Mouse (Mus musculus) CH12.LX (cell line): ENCODE measurements around the gene Mapkapk2. TPM values are rescaled to one million over a fixed set of nuclear protein-coding genes. Genes with fewer than 3 reads are reported as not detected.

Experiments
- DNase-seq: peaks from one replicate; pipeline ENCODE4 v3.0.0-alpha.2; 2013; ENCODE audit errors: extremely low read depth
- H3K27ac ChIP-seq: 2 replicates; pipeline ENCODE4 v1.5.1; 2012; ENCODE audit warnings: low read depth, mild to moderate bottlenecking, control low read depth, moderate library complexity; ENCODE audit not compliant: insufficient read depth
- H3K27me3 ChIP-seq: replicated peaks from 2 replicates; pipeline ENCODE3; 2012; ENCODE audit warnings: inconsistent platforms
- H3K36me3 ChIP-seq, 2 experiments: replicated peaks in 1 of 2; 2 replicates each; pipeline versions ENCODE3 to v1.6.1; 2012; ENCODE audit warnings: inconsistent platforms in 1 of 2, low read length in 1 of 2, mild to moderate bottlenecking in 1 of 2, mixed read lengths in 1 of 2, moderate library complexity in 1 of 2; ENCODE audit not compliant: control insufficient read depth in 1 of 2, insufficient read depth in 1 of 2
- H3K4me1 ChIP-seq, 2 experiments: 2 replicates each; pipeline ENCODE4 v1.6.1; 2012; ENCODE audit warnings: inconsistent platforms in 1 of 2, moderate library complexity in 1 of 2; ENCODE audit not compliant: insufficient read depth in 2 of 2, control insufficient read depth in 1 of 2
- H3K4me2 ChIP-seq: 2 replicates; pipeline ENCODE4 v1.6.1; 2012; ENCODE audit warnings: low read depth, mild to moderate bottlenecking, control low read depth; ENCODE audit not compliant: poor library complexity, insufficient read depth, severe bottlenecking
- H3K4me3 ChIP-seq, 3 experiments: fragments of 150-350 bp in 1 of 3; sonication (generic) in 1 of 3; replicated peaks in 1 of 3; 2 replicates each; pipeline versions ENCODE3 to v1.5.1; 2011 to 2012; ENCODE audit warnings: low read depth in 2 of 3, low read length in 2 of 3, mild to moderate bottlenecking in 2 of 3, moderate library complexity in 2 of 3, control low read depth in 1 of 3, improper control_type of control experiment in 1 of 3, inconsistent platforms in 1 of 3, mixed read lengths in 1 of 3; ENCODE audit not compliant: poor library complexity in 1 of 3
- H3K79me2 ChIP-seq: replicated peaks from 2 replicates; pipeline ENCODE4 v1.6.1; 2012; ENCODE audit warnings: mild to moderate bottlenecking, moderate library complexity; ENCODE audit not compliant: control insufficient read depth, poor library complexity, insufficient read depth, severe bottlenecking; ENCODE audit errors: extremely low read depth
- H3K9ac ChIP-seq: 2 replicates; pipeline ENCODE4 v1.6.1; 2012; ENCODE audit warnings: low read depth, mild to moderate bottlenecking, control low read depth, moderate library complexity; ENCODE audit not compliant: insufficient read depth
- H3K9me3 ChIP-seq: replicated peaks from 2 replicates; pipeline ENCODE3; 2012; ENCODE audit warnings: low read length, inconsistent platforms, mixed read lengths
- BHLHE40 ChIP-seq: IDR thresholded peaks from 2 replicates; pipeline ENCODE4 v1.6.1; 2011; ENCODE audit warnings: mild to moderate bottlenecking, low read depth, low read length, improper control_type of control experiment
- CTCF ChIP-seq, 2 experiments: IDR thresholded peaks in 1 of 2; conservative IDR thresholded peaks in 1 of 2; 2 replicates each; pipeline ENCODE4 v1.5.1; 2011 to 2012; ENCODE audit warnings: low read depth in 2 of 2, low read length in 2 of 2, improper control_type of control experiment in 1 of 2, inconsistent platforms in 1 of 2, mild to moderate bottlenecking in 1 of 2, moderate library complexity in 1 of 2
- ELF1 ChIP-seq: IDR thresholded peaks from 2 replicates; pipeline ENCODE4 v1.6.1; 2014; ENCODE audit warnings: low read depth, mild to moderate bottlenecking, inconsistent platforms, low read length, improper control_type of control experiment
- HCFC1 ChIP-seq: IDR thresholded peaks from 2 replicates; pipeline ENCODE4 v1.6.1; 2012; ENCODE audit warnings: low read depth, mild to moderate bottlenecking, inconsistent platforms, low read length, improper control_type of control experiment
- IRF4 ChIP-seq: IDR thresholded peaks from 2 replicates; pipeline ENCODE4 v1.6.1; 2014; ENCODE audit warnings: low read depth, mild to moderate bottlenecking, inconsistent platforms, low read length, improper control_type of control experiment
- JUN ChIP-seq: IDR thresholded peaks from 2 replicates; pipeline ENCODE4 v1.6.1; 2011; ENCODE audit warnings: low read depth, mild to moderate bottlenecking, low read length, improper control_type of control experiment, moderate library complexity; ENCODE audit not compliant: insufficient read depth
- KAT2A ChIP-seq: IDR thresholded peaks from 2 replicates; pipeline ENCODE4 v1.6.1; 2012; ENCODE audit warnings: low read length, improper control_type of control experiment, inconsistent platforms; ENCODE audit not compliant: insufficient replicate concordance
- MAFK ChIP-seq: IDR thresholded peaks from 2 replicates; pipeline ENCODE4 v1.6.1; 2011; ENCODE audit warnings: low read length, improper control_type of control experiment; ENCODE audit not compliant: insufficient replicate concordance
- MAX ChIP-seq: IDR thresholded peaks from 2 replicates; pipeline ENCODE4 v1.6.1; 2011; ENCODE audit warnings: low read length, improper control_type of control experiment
- MEF2A ChIP-seq: IDR thresholded peaks from 2 replicates; pipeline ENCODE4 v1.6.1; 2014; ENCODE audit warnings: low read depth, mild to moderate bottlenecking, inconsistent platforms, low read length, improper control_type of control experiment, borderline replicate concordance
- MXI1 ChIP-seq: IDR thresholded peaks from 2 replicates; pipeline ENCODE4 v1.6.1; 2011; ENCODE audit warnings: mild to moderate bottlenecking, low read depth, low read length, improper control_type of control experiment
- MYC ChIP-seq: IDR thresholded peaks from 2 replicates; pipeline ENCODE4 v1.6.1; 2011; ENCODE audit warnings: low read depth, mild to moderate bottlenecking, improper control_type of control experiment, low read length
- NRF1 ChIP-seq: IDR thresholded peaks from 2 replicates; pipeline ENCODE4 v1.6.1; 2014; ENCODE audit warnings: low read depth, mild to moderate bottlenecking, inconsistent platforms, low read length, improper control_type of control experiment, moderate library complexity
- POLR2AphosphoS2 ChIP-seq: IDR thresholded peaks from 2 replicates; pipeline ENCODE4 v1.6.1; 2011; ENCODE audit warnings: low read depth, low read length, improper control_type of control experiment
- RAD21 ChIP-seq: IDR thresholded peaks from 2 replicates; pipeline ENCODE4 v1.6.1; 2011; ENCODE audit warnings: low read depth, mild to moderate bottlenecking, low read length, improper control_type of control experiment, moderate library complexity
- RCOR1 ChIP-seq: conservative IDR thresholded peaks from 2 replicates; pipeline ENCODE4 v1.6.1; 2012; ENCODE audit warnings: low read depth, mild to moderate bottlenecking, inconsistent platforms, low read length, improper control_type of control experiment
- SIN3A ChIP-seq: IDR thresholded peaks from 2 replicates; pipeline ENCODE4 v1.6.1; 2012; ENCODE audit warnings: low read length, improper control_type of control experiment, inconsistent platforms
- ZC3H11A ChIP-seq: IDR thresholded peaks from 2 replicates; pipeline ENCODE4 v1.6.1; 2012; ENCODE audit warnings: low read depth, mild to moderate bottlenecking, inconsistent platforms, low read length, improper control_type of control experiment
- ZNF384 ChIP-seq: IDR thresholded peaks from 2 replicates; pipeline ENCODE4 v1.6.1; 2012; ENCODE audit warnings: low read depth, low read length, improper control_type of control experiment, inconsistent platforms
- dilution Hi-C: fragments of 300-500 bp; cut with MboI; formaldehyde crosslinking; loops from 2 replicates; pipeline ENCODE4 v1.14.3; 2020; ENCODE audit warnings: low sequenced_read_pairs; ENCODE audit not compliant: extremely low pct_unique_long_range_greater_than_20kb, extremely low pct_ligation_motif_present
- in situ Hi-C: fragments of 300-500 bp; cut with MboI; formaldehyde crosslinking; loops from 3 replicates; pipeline ENCODE4 v1.14.3; 2019; ENCODE audit warnings: low sequenced_read_pairs, low pct_ligation_motif_present, low pct_unique_long_range_greater_than_20kb, mixed read lengths
- polyA plus RNA-seq: library from polyadenylated mRNA; unstranded; fragments of >175 nt; gene quantifications from 2 replicates; pipeline ENCODE4 v1.2.1, GENCODE M21; 2012; ENCODE audit warnings: low read depth; ENCODE audit not compliant: insufficient read length
- total RNA-seq, 2 experiments: library from RNA; depleted of rRNA; stranded (reverse); fragments of 300-350 nt in 1 of 2; fragments of >200 nt in 1 of 2; gene quantifications; 2 replicates each; pipeline ENCODE4 v1.2.3; 2012 to 2014

Mapkapk2 gene
- total and polyA plus RNA-seq, 3 experiments: 55.0 to 63.5 (median 62.9) TPM

DNA sequence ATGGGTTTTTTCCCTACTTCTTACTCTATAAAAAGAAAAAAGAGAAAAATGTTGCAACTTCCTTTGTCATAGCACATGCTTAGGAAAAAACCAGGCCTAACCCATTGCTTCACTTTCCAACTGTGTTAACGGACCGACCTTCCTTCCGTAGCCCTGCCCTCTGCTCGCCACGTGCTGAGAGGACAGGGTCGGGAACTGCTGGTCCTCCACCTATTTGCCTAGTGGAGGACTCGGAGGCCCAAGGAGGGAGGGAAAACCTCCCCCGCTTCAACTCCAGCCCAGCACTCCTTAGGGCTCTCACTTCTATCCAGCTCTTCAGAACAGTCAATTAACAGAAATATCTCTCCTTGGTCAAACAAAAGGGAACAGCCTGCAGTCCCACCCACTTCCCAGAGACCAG, 13.3 kb downstream of the Mapkapk2 start:
- in situ Hi-C loops: no loop called here
- TF ChIP-seq KAT2A (no peak), JUN (no peak), RCOR1 (no peak), ELF1 (no peak), BHLHE40 (peak; percentile 21; the same call in 1 of the 2 replicates), IRF4 (no peak), MYC (peak; percentile 82), MXI1 (peak; percentile 44), MAX (peak; percentile 64), NRF1 (no peak), SIN3A (0 out of 2 replicates have a peak, but pooled peaks have one; percentile 43)
- TF ChIP-seq, all 38 proteins: peak for 5
- Histone ChIP-seq H3K9ac (no peak overlapping the region), H3K27ac (no peak overlapping the region), H3K27me3 (no peaks in the 10 kb centered on the region), H3K4me1 (peaks cover 26 to 78% of the 10 kb centered on the region in 2 experiments), H3K36me3 (peaks cover 0 to 15% of the 10 kb centered on the region in 2 experiments), H3K4me3 (no peak overlapping the region), H3K4me2 (0 out of 2 replicates have a peak overlapping the region, but pooled peaks have one; percentile 0), H3K9me3 (no peaks in the 10 kb centered on the region), H3K79me2 (peaks cover 36% of the 10 kb centered on the region)
- dilution Hi-C loops: no loop called here
- no peak for DNase-seq

DNA sequence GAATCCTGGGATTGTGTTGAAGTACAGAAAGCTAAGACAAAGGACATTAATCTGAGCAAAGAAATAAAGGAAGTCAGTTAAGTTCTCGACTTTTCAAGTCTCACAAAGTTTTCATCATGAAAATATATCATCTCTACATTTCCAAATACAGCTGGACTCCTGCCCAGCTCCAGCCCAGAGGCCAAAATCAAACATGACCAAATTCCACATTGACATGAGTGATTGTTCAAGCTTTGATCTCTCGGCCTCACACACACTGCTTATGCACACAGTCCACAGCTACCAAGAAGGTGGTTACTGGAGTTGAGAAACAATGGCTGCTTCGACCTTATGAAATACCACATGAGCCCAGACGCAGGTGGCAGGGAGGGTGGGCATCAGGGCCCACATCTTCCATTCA, 14.0 kb downstream of the Mapkapk2 start:
- DNase-seq: no peak
- H3K9me3 ChIP-seq: no peaks in the 10 kb centered on the region
- H3K79me2 ChIP-seq: peaks cover 33% of the 10 kb centered on the region
- H3K4me3 ChIP-seq: no peak overlapping the region
- in situ Hi-C loops (no loop called here), dilution Hi-C loops (no loop called here)
- H3K27me3 ChIP-seq: no peaks in the 10 kb centered on the region
- H3K4me1 ChIP-seq: peaks cover 26 to 79% of the 10 kb centered on the region in 2 experiments
- no peak overlapping the region for H3K4me2 ChIP-seq
- no peak overlapping the region for H3K9ac ChIP-seq
- TF ChIP-seq MEF2A (no peak), KAT2A (no peak), RAD21 (no peak), CTCF (conservative IDR thresholded peaks at IDR 0.05 in 1 of 2, IDR thresholded peaks at IDR 0.05 in 1 of 2; ENCODE audit: low read depth in 2 of 2, low read length in 2 of 2) (no peak), HCFC1 (no peak), MYC (no peak), POLR2AphosphoS2 (no peak), RCOR1 (no peak), ZC3H11A (no peak), NRF1 (no peak), MAFK (no peak), ZNF384 (no peak), IRF4 (no peak)
- peaks cover 0 to 11% of the 10 kb centered on the region in 2 experiments for H3K36me3 ChIP-seq
- no peak overlapping the region for H3K27ac ChIP-seq
